8 mouse cellular contexts compared by ENCODE assay signal in genomic region chr12:109417476-109418201, GRCm38 (mm10). TPM values are rescaled to one million over a fixed set of nuclear protein-coding genes. Genes with fewer than 3 reads are reported as not detected.
DNase-seq lines count a peak whose midpoint lies in the region; ATAC-seq lines count a peak whose summit lies in the region.

No protein-coding gene starts in this region.

- no peaks in the 10 kb centered on the region for H3K27me3 ChIP-seq in heart, embryonic 16.5 days (ENCODE audit: control insufficient read depth, insufficient read depth, low read length)
- 0 out of 2 replicates have a peak, but pooled peaks cover 6% of the 10 kb centered on the region for H3K27me3 ChIP-seq in forebrain, embryonic 13.5 days
- H3K27me3 ChIP-seq in liver, embryonic 13.5 days = no peaks in the 10 kb centered on the region

- H3K4me1 ChIP-seq in heart, embryonic 16.5 days (ENCODE audit: control insufficient read depth, insufficient read depth, low read length) = peaks cover 24% of the 10 kb centered on the region
- peaks cover 13% of the 10 kb centered on the region for H3K4me1 ChIP-seq in forebrain, embryonic 13.5 days
- peaks cover 19% of the 10 kb centered on the region for H3K4me1 ChIP-seq in liver, embryonic 13.5 days (replicated peaks)

- 43% methylated on average over 14 of the region's 14 CpGs for WGBS in heart, embryonic 16.5 days
- 47% methylated on average over 14 of the region's 14 CpGs for WGBS in forebrain, embryonic 13.5 days
- WGBS in liver, embryonic 13.5 days (ENCODE audit: insufficient replicate concordance) = 49% methylated on average over 14 of the region's 14 CpGs

- no peak overlapping the region for H3K4me2 ChIP-seq in heart, embryonic 16.5 days (ENCODE audit: low read depth, low read length)
- H3K4me2 ChIP-seq in forebrain, embryonic 13.5 days = no peak overlapping the region
- H3K4me2 ChIP-seq in liver, embryonic 13.5 days = no peak overlapping the region

- no peaks in the 10 kb centered on the region for H3K36me3 ChIP-seq in heart, embryonic 16.5 days (ENCODE audit: control insufficient read depth, insufficient read depth)
- H3K36me3 ChIP-seq in forebrain, embryonic 13.5 days (ENCODE audit: poor library complexity, severe bottlenecking) = no peaks in the 10 kb centered on the region
- no peaks in the 10 kb centered on the region for H3K36me3 ChIP-seq in liver, embryonic 13.5 days

- peak; percentile 76 for ATAC-seq in heart, embryonic 16.5 days (replicated peaks; ENCODE audit: extremely low read depth, insufficient read depth, low FRiP score)
- peak; percentile 41; the same call in 1 of the 2 replicates for ATAC-seq in forebrain, embryonic 13.5 days
- peak; percentile 45 for ATAC-seq in liver, embryonic 13.5 days (ENCODE audit: low read depth)

- H3K9me3 ChIP-seq in heart, embryonic 16.5 days (replicated peaks; ENCODE audit: control insufficient read depth, low read length) = no peaks in the 10 kb centered on the region
- H3K9me3 ChIP-seq in forebrain, embryonic 13.5 days (replicated peaks) = no peaks in the 10 kb centered on the region
- no peaks in the 10 kb centered on the region for H3K9me3 ChIP-seq in liver, embryonic 13.5 days (replicated peaks)

- DNase-seq in heart, postnatal 4 days = no peak
- peak; percentile 19 for DNase-seq in adipocyte (ENCODE audit: low spot score)
- DNase-seq in liver, embryonic 13.5 days = no peak
- DNase-seq in telencephalon, adult 2 months (ENCODE audit: low read depth, low spot score) = peak; percentile 55
- no peak for DNase-seq in thymus, postnatal 0 days (ENCODE audit: low spot score)
- no peak for DNase-seq in layer of hippocampus, adult 11-12 months (ENCODE audit: low spot score)

- H3K9ac ChIP-seq in heart, embryonic 16.5 days (ENCODE audit: low read length) = no peak overlapping the region
- no peak overlapping the region for H3K9ac ChIP-seq in forebrain, embryonic 13.5 days
- no peak overlapping the region for H3K9ac ChIP-seq in liver, embryonic 13.5 days

- peak overlapping the region; percentile 57 for H3K27ac ChIP-seq in heart, embryonic 16.5 days (ENCODE audit: low read length)
- H3K27ac ChIP-seq in forebrain, embryonic 13.5 days = no peak overlapping the region
- peak overlapping the region; percentile 21 for H3K27ac ChIP-seq in liver, embryonic 13.5 days

- no peak overlapping the region for H3K4me3 ChIP-seq in heart, embryonic 16.5 days (ENCODE audit: low read length)
- no peak overlapping the region for H3K4me3 ChIP-seq in forebrain, embryonic 13.5 days
- no peak overlapping the region for H3K4me3 ChIP-seq in liver, embryonic 13.5 days (replicated peaks)

RNA-seq across cellular contexts. Expression of gene Dlk1, which starts 35.0 kb away (rescaled TPM):
- 169 and 179 TPM in 2 replicates for polyA plus RNA-seq in heart, embryonic 16.5 days (2015; fragmentation: Nextera tagmentation; extraction: Ambion mirVana)
- total RNA-seq in heart, postnatal 4 days (2021) = 10 to 100 TPM; 66.1 to 72.8 TPM
- polyA plus RNA-seq in forebrain, embryonic 13.5 days (2015; fragmentation: Nextera tagmentation; extraction: Ambion mirVana) = 69.3 and 118 TPM in 2 replicates
- 470 and 508 TPM in 2 replicates for polyA plus RNA-seq in liver, embryonic 13.5 days (2015; fragmentation: Nextera tagmentation; extraction: Ambion mirVana)
- polyA plus RNA-seq in thymus, postnatal 0 days (2015; fragmentation: Nextera tagmentation; extraction: Ambion mirVana) = 32.6 and 43.5 TPM in 2 replicates

Comparison
In these comparisons a context has a peak if more than half of its experiments do, and no peak if none do; other contexts are left out.
1. DNase-seq: peak in adipocyte (single experiment) and telencephalon, adult 2 months (single experiment); none in heart, postnatal 4 days (single experiment), liver, embryonic 13.5 days (single experiment), thymus, postnatal 0 days (single experiment) and layer of hippocampus, adult 11-12 months (single experiment).
2. Peak in every context shown above with its lines, with median percentiles within 50 percentile points of each other: ATAC-seq.